Mouse (Mus musculus) retina, adult 2 months (tissue): ENCODE data around the gene Catsperg2.
"Not testable (repeated sequence)": the region's sequence is repeated elsewhere in the genome, so short reads cannot be mapped to it uniquely, and the experiment has no call there.

ENCODE experiments used
- DNase-seq: peaks from one replicate; pipeline ENCODE4 v3.0.0-alpha.2; 2012; ENCODE audit warnings: low read depth, low spot score

The Catsperg2 gene

GRCm38 (mm10) chr7:29726860-29727259, at the start of gene Catsperg2:
TSS of gene Catsperg2 (minus strand) at chr7:29727032.
- not testable (repeated sequence) for DNase-seq

GRCm38 (mm10) chr7:29776568-29776967, 49.7 kb upstream of the Catsperg2 start:
- no peak for DNase-seq

GRCm38 (mm10) chr7:29774371-29774770, 47.5 kb upstream of the Catsperg2 start:
- DNase-seq, result no peak

GRCm38 (mm10) chr7:29773503-29773902, 46.7 kb upstream of the Catsperg2 start:
- no peak for DNase-seq

- no peak for DNase-seq
Observed at GRCm38 (mm10) chr7:29768980-29769379, 42.1 kb upstream of the Catsperg2 start.

GRCm38 (mm10) chr7:29768090-29768900, 41.5 kb upstream of the Catsperg2 start, which contains the start of gene Zfp84:
TSS of gene Zfp84 (plus strand) at chr7:29768552.
- DNase-seq, result peak; percentile 92

GRCm38 (mm10) chr7:29767058-29767686, 40.3 kb upstream of the Catsperg2 start:
- DNase-seq, result peak; percentile 78

- DNase-seq, result no peak
Observed at GRCm38 (mm10) chr7:29764702-29765101, 37.9 kb upstream of the Catsperg2 start.

GRCm38 (mm10) chr7:29760476-29760875, 33.6 kb upstream of the Catsperg2 start:
- DNase-seq, result no peak

- no peak for DNase-seq
Observed at GRCm38 (mm10) chr7:29742258-29742657, 15.4 kb upstream of the Catsperg2 start.

- DNase-seq, result no peak
Observed at GRCm38 (mm10) chr7:29728055-29728454, 1.2 kb upstream of the Catsperg2 start.

GRCm38 (mm10) chr7:29725461-29726142, 1.2 kb downstream of the Catsperg2 start:
- not testable (repeated sequence) for DNase-seq

- not testable (repeated sequence) for DNase-seq
Observed at GRCm38 (mm10) chr7:29708891-29709290, 17.9 kb downstream of the Catsperg2 start.

GRCm38 (mm10) chr7:29695231-29695630, 31.6 kb downstream of the Catsperg2 start:
- not testable (repeated sequence) for DNase-seq

- peak; percentile 64 for DNase-seq
Observed at GRCm38 (mm10) chr7:29681868-29682267, 45.0 kb downstream of the Catsperg2 start.
